Mouse (Mus musculus) induced T-regulatory cell, adult 2 months (primary cell): ENCODE measurements at regions not wholly inside any gene's neighbourhood (a gene's known extent, or its start where the extent isn't known, plus 50 kb on each side); places are given as distances from the start of the nearest gene placed in this dataset.

Source experiments
- DNase-seq: peaks from one replicate; pipeline ENCODE4 v3.0.0-alpha.2; 2012; ENCODE audit warnings: low read depth

GRCm38 (mm10) chr1:193697857-193698256 is 327.8 kb upstream of the Camk1g start:
- no peak for DNase-seq

DNA sequence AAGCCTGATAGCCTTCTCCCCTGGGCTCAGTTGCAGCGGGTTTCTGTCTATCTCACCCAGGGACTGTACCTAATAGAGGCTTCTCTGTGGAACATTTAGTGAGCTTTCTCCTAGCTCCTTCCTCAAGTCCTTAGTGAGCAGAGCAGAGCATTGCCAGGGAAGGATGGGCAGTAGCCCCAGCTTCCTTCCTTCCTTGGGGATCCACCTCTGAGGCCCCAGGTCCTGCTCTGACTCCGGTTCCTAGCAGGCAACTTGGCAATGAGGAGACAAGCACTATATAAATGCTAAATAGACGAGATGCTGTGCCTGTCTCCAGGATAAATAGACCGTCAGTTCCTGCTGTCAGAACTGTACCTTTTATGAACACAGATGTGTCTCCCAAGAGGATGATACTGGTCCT is 326.9 kb upstream of the Camk1g start:
- no peak for DNase-seq

DNA sequence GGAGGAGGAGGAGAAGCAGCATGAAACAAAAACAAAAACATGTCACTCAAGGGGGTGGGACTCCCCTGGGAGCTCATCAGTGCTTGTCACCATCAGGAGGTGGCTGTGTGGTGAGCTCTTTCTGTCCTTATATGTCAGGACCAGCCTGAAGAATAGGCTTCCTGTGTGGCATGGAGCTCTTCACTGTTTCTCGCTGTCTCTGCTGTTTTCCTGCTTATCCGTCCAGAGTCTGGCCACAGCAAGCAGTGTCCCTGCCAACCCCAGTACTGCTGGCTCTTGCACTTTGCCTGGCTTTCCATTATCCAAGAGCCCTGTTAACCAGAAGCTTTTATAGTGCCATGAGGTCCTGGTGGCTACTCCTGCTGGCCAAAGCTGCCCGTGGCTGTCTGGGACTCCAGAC is 322.9 kb upstream of the Camk1g start:
- DNase-seq: no peak

DNA sequence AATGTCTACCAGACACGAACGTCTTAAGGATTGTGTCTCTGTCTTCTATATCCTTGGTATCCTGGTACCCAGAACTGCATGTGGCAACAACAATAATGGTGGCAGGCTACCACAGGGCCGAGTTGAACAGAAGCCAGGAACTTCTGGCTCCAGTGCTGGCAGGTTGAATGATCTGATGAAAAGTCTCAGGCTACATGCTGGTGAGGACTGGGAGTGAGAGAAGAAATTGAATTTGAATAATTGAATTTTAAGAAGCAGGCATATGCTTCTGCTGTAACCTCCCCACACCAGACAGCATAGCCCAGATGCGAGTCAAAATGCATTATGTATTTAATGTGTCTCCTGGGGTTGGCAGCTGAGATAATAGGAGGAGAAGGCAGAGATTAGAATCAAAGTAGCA is 319.5 kb upstream of the Camk1g start:
- DNase-seq: no peak

DNA sequence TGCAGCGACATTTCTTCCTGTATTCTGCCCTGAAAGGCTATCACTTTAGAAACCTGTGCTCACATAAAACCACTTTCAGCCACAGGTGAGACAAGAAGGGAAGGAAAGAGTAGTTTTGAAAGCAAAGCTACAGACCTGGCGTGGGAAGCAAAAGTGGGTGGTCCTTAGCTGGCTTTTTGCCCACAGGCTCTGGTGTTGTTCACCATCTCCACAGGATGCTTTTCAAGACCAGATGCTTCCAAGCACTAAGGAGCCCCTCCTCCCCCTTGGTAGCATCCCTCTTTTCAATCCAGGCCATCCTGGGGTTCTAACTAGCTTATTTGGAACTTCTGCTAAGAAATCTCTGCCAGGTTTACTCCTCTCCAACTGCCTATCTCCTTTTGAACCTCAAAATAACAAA is 312.8 kb upstream of the Camk1g start:
- no peak for DNase-seq

DNA sequence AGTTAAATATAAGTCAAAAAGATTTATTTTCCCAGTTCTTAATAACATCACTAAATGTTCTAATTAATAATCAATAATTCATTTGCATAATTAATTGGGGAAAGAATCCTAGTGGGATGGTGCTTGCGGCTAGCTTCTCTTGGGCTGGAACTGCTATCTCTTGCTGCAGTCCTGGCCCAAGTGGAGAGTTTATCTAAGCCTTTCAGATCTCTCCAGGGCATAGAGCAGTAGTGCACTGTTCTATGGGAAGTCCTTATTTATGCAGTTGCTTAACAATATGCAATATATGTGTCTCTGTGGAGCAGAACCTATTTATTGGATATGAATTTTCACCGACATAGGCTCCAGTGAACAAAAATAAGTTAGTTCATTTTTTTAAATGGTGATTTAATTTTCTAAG is 308.4 kb upstream of the Camk1g start:
- DNase-seq: no peak

DNA sequence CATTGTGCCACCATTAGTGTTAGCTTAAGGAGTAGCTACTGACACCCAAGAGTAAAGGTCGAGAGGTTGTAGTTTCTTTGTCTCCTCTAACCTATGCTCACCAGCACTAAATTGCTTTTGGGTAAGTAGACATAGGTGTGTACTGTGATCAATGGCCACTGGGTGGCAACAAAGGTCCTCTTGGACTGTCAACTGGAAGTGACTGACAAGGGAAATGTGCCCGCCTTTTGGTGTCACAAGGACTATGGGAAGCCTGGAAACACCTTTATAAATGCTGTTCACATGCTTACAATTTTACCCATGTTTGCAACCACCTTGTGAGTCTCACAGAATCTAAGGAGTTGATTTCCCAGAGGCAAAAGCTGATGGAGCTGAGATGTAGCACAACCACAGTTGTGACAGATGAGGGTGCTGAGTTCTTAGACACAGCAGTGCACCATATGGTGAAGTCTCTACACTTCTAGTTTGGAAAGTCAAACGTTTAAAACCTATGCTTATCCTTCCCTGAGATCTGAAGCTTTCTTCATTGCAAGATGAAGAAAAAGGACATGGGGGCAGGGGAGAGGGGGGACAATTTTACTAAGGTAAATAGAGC is 303.2 kb upstream of the Camk1g start:
- DNase-seq: peak; percentile 6

DNA sequence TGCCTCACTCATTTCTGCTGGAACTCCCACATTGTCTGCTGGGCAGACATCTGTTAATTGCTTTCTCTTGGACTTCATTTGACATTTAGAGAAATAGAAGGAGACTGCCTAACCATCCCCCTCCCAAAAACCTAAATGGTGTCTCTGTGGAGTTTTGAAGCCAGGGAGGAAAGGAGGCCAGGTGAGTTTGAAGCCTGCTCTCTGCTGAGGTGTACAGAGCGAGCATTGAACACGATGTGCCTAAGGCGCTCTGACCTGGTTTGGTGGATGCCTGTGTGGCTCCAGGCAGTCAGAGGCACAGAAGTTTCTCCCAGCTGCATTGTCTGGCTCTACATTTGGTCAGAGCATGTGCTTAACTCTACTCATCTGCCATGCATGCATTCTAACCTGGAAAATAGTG is 302.6 kb upstream of the Camk1g start:
- DNase-seq: no peak

DNA sequence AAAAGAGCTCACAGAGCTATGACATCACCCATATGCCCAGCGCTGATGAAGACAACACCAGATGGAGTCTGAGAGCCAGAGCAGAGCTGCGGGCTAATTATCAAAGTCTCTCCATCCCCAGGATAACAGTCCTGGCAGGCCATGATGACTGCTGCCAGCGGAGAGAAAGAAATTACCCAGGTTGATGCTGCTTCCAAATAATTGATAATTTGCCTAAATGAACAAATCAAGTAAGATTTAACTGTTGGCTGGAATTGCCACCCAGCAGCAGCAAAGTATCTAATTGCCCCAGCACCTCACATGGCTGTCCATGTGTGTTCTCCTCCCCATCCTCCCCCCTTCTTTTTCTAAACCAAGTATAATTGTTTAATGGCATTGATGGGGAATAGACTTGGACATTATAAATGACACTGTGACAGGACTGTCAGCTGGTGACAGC is 301.7 kb upstream of the Camk1g start:
- DNase-seq: no peak

DNA sequence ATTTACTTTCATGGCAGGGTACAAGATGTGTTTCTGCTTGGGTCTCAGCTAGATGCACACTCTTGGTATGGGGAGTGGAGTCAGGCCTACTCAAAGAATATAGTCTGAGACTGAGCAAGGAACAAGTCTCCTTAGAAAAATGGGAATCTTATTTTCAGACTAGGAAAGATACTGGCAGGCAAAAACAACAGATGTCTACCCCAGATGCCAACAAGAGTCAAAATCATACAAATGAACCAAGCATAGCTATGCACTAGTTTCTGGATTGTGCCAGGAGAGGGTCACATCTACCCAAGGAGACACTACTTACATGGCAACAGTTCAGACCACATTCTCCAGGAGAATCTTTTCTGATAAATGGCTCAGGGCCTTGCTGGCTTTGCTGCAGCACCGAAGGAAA is 300.9 kb upstream of the Camk1g start:
- no peak for DNase-seq

- no peak for DNase-seq
These were observed 299.9 kb upstream of the Camk1g start for GRCm38 (mm10) chr1:193670008-193670407.

DNA sequence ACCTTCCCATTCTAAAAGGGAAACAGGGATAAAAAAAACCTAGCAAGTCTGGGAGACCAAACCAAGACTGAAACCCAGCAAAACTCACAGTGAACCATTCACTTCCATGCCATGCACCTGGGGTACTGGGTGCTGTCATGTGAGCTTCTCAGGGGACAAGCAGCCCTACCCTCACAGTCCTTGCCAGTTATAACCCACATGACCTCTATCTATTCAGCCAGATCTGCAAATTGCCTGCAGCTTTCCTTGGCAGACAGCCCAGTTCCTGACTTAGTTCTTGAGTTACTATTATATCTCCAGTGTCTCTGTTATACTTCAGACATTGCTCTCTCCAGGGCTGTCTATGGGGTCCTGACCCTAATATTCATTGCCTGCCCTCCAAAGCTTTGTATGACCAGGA is 298.7 kb upstream of the Camk1g start:
- DNase-seq: no peak

DNA sequence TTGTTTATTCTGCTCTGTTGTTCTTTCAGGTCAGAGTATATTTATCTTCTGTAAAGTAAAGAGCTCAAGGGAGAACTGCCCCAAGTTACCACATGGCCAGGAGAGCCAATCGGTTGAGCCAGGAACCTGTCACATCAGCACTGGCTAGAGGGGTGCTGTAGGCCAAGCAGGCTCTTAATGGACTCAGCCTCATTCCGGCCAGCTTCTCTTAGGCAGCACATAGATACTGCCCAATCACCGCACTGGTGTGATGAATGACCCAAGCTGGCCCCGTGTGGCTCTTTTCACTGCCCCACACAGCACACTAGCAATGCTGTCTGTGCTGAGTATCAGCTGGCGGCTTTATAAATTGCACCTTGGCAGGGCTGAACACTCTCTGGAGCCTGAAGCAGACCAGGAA is 295.8 kb upstream of the Camk1g start:
- DNase-seq: no peak

GRCm38 (mm10) chr1:193664569-193664968 is 294.5 kb upstream of the Camk1g start:
- DNase-seq: no peak

- DNase-seq: no peak
These were observed 293.5 kb upstream of the Camk1g start for GRCm38 (mm10) chr1:193663587-193663986.

- DNase-seq: no peak
These were observed 292.2 kb upstream of the Camk1g start for GRCm38 (mm10) chr1:193662166-193662890.

GRCm38 (mm10) chr1:193661377-193661776 is 291.3 kb upstream of the Camk1g start:
- DNase-seq: no peak

- no peak for DNase-seq
These were observed 285.1 kb upstream of the Camk1g start for GRCm38 (mm10) chr1:193655076-193655677.

GRCm38 (mm10) chr1:193650275-193650674 is 280.2 kb upstream of the Camk1g start:
- DNase-seq: no peak

- DNase-seq: no peak
These were observed 279.3 kb upstream of the Camk1g start for GRCm38 (mm10) chr1:193649400-193649799.

DNA sequence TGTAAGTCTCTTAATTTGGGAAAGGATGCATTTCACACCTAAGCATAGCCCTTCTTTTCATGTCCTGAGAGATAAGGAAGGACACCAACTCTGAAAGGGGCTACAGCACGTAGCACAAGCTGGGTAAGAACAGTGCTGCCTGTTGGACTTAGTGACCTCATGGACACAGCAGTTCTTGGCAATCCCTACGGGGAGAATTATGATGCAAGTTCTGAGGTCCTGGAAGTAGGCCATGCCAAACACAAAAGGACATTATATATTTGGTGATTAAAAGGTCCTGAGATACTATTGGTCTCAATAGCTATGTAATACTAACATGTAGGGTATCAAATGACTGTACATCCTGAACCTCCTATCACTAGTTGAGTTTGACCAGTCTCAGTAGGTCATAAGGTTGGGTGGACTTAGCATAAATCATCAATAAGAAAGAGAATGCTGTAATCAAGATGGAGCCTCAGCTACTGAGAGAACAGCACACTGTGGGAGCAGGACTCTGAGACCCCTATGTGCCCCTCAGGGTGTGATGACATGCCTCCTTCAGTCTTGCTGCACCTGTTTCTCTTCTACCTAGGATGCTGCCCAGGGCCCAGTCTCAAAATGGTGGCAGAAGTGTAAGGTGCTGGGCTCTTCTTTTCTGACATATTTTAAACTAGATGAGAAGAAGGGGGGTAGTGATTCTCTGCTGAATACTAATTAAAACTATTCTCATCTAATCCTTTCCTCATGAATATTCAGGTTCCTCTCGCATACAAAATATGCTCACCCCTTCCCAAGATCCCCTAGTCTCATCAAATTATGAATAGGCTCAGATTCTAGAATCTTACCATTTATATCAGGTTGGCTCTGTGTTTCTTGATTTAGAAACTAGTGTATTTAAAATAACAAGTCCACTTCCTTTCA is 277.5 kb upstream of the Camk1g start:
- DNase-seq: no peak

DNA sequence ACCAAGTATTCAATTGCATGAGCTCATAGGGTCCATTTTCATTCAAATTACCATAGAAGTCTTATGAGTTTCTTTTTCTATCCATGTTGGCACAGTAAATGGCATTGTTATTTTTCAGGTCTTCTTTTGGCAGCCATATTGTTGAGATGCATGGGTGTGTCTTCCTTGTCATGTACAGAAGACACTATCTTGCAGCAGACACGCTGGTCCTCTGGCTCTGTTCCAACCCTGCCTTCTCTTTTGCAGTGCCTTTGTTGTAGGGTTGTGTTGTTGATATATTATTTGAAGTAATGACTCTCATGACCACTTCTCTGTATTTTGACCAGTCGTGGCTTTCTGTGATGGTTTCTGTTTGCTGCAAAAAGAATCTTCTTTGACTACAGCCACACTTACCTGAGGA is 274.4 kb upstream of the Camk1g start:
- no peak for DNase-seq

- DNase-seq: no peak
These were observed 266.4 kb upstream of the Camk1g start for GRCm38 (mm10) chr1:193636451-193636850.
